21 mouse cellular contexts compared by ENCODE assay signal in genomic region chr19:32530296-32530695, GRCm38 (mm10). TPM values are rescaled to one million over a fixed set of nuclear protein-coding genes. Genes with fewer than 3 reads are reported as not detected.
A peak's percentile ranks its signal among the peaks of the same experiment; 100 is the strongest.
DNase-seq lines count a peak whose midpoint lies in the region; ATAC-seq and TF ChIP-seq lines count a peak whose summit lies in the region.
"Had no signal": no experiment of that assay in that cellular context is flagged by ENCODE, and none has a peak within 500 bp of the region (broad histone marks: within the 10 kb centered on the region; RNA-seq: fewer than 3 reads in every experiment).

No protein-coding gene starts in this region.

- H3K9ac ChIP-seq in embryonic facial prominence, embryonic 12.5 days: no peak overlapping the region
- H3K9ac ChIP-seq: forebrain, postnatal 0 days; hindbrain, embryonic 13.5 days; limb, embryonic 15.5 days; midbrain, embryonic 15.5 days; neural tube, embryonic 12.5 days had no signal

- TF ChIP-seq CTCF in layer of hippocampus, adult 2 months (conservative IDR thresholded peaks at IDR 0.05): no peak

- no peaks in the 10 kb centered on the region for H3K9me3 ChIP-seq in embryonic facial prominence, embryonic 12.5 days
- no peaks in the 10 kb centered on the region for H3K9me3 ChIP-seq in embryonic facial prominence, embryonic 10.5 days
- H3K9me3 ChIP-seq: hindbrain, embryonic 13.5 days; limb, embryonic 15.5 days; midbrain, embryonic 15.5 days; neural tube, embryonic 12.5 days had no signal

- no peaks in the 10 kb centered on the region for H3K36me3 ChIP-seq in embryonic facial prominence, embryonic 12.5 days
- no peaks in the 10 kb centered on the region for H3K36me3 ChIP-seq in embryonic facial prominence, embryonic 10.5 days (replicated peaks)
- H3K36me3 ChIP-seq: hindbrain, embryonic 13.5 days; limb, embryonic 15.5 days; midbrain, embryonic 15.5 days; neural tube, embryonic 12.5 days had no signal

- no peak overlapping the region for H3K4me3 ChIP-seq in embryonic facial prominence, embryonic 12.5 days
- H3K4me3 ChIP-seq in embryonic facial prominence, embryonic 10.5 days: no peak overlapping the region
- H3K4me3 ChIP-seq in layer of hippocampus, adult 2 months: no peak overlapping the region
- H3K4me3 ChIP-seq: hindbrain, embryonic 13.5 days; limb, embryonic 15.5 days; midbrain, embryonic 15.5 days; neural tube, embryonic 12.5 days had no signal

- 0 out of 2 replicates have a peak overlapping the region, but pooled peaks have one; percentile 11 for H3K27ac ChIP-seq in embryonic facial prominence, embryonic 12.5 days
- no peak overlapping the region for H3K27ac ChIP-seq in embryonic facial prominence, embryonic 10.5 days (replicated peaks)
- no peak overlapping the region for H3K27ac ChIP-seq in layer of hippocampus, adult 2 months
- H3K27ac ChIP-seq: hindbrain, embryonic 13.5 days; kidney, postnatal 0 days; limb, embryonic 15.5 days; macrophage; midbrain, embryonic 15.5 days; neural tube, embryonic 12.5 days had no signal

- H3K4me1 ChIP-seq in embryonic facial prominence, embryonic 12.5 days: no peaks in the 10 kb centered on the region
- H3K4me1 ChIP-seq in embryonic facial prominence, embryonic 10.5 days: no peaks in the 10 kb centered on the region
- H3K4me1 ChIP-seq: hindbrain, embryonic 13.5 days; limb, embryonic 15.5 days; midbrain, embryonic 15.5 days; neural tube, embryonic 12.5 days had no signal

- no peak for DNase-seq in embryonic facial prominence, embryonic 10.5 days (ENCODE audit: low spot score)
- DNase-seq in layer of hippocampus, adult 2 months (ENCODE audit: low spot score in 2 of 2): peak; percentile 18 to 21
- DNase-seq in layer of hippocampus, adult 11-12 months (ENCODE audit: low spot score): no peak
- DNase-seq in right cerebral cortex, adult 18-20 months: peak; percentile 71
- DNase-seq in right cerebral cortex, postnatal 4 days: no peak
- DNase-seq in right cerebral cortex, postnatal 36 days (ENCODE audit: low spot score in 2 of 2): peak; percentile 49 to 70
- no peak for DNase-seq in urinary bladder, postnatal 4 days (ENCODE audit: low spot score in 2 of 2)
- DNase-seq: adrenal gland, postnatal 14 days; cerebellum, adult 8-10 months; cerebellum, postnatal 36 days; embryo, embryonic 11 days; forebrain, postnatal 0 days; gastrocnemius, postnatal 25 days; thymus, postnatal 25 days had no signal

- 85% methylated on average over 7 of the region's 7 CpGs for WGBS in embryonic facial prominence, embryonic 12.5 days
- 90% methylated on average over 7 of the region's 7 CpGs for WGBS in embryonic facial prominence, embryonic 10.5 days

- ATAC-seq in embryonic facial prominence, embryonic 12.5 days (ENCODE audit: insufficient number of reproducible peaks, insufficient read depth, low FRiP score, low TSS enrichment): no peak
- ATAC-seq: forebrain, postnatal 0 days; midbrain, embryonic 15.5 days had no signal

- no peaks in the 10 kb centered on the region for H3K27me3 ChIP-seq in embryonic facial prominence, embryonic 12.5 days
- no peaks in the 10 kb centered on the region for H3K27me3 ChIP-seq in embryonic facial prominence, embryonic 10.5 days (replicated peaks; ENCODE audit: low read depth, poor library complexity, severe bottlenecking)
- H3K27me3 ChIP-seq: hindbrain, embryonic 13.5 days; limb, embryonic 15.5 days; midbrain, embryonic 15.5 days; neural tube, embryonic 12.5 days had no signal

- H3K4me2 ChIP-seq in embryonic facial prominence, embryonic 12.5 days (replicated peaks): no peak overlapping the region
- H3K4me2 ChIP-seq: hindbrain, embryonic 13.5 days; limb, embryonic 15.5 days; midbrain, embryonic 15.5 days; neural tube, embryonic 12.5 days had no signal

RNA-seq across cellular contexts. Expression of gene Minpp1, which starts 44.7 kb away (rescaled TPM):
- 75.6 and 78.3 TPM in 2 replicates for polyA plus RNA-seq in embryonic facial prominence, embryonic 12.5 days (2016; fragmentation: Nextera tagmentation; extraction: Ambion mirVana)
- 65.7 and 71.6 TPM in 2 replicates for polyA plus RNA-seq in embryonic facial prominence, embryonic 10.5 days (2016; fragmentation: Nextera tagmentation; extraction: Ambion mirVana)
- 10 to 100 TPM; 58.2 to 64.3 TPM for total RNA-seq in layer of hippocampus, adult 2 months (2021)

Comparison
In these comparisons a context has a peak if more than half of its experiments do, and no peak if none do; other contexts are left out.
1. DNase-seq: peak in layer of hippocampus, adult 2 months (2 of 2), right cerebral cortex, adult 18-20 months (single experiment) and right cerebral cortex, postnatal 36 days (2 of 2); none in embryonic facial prominence, embryonic 10.5 days (single experiment), layer of hippocampus, adult 11-12 months (single experiment), right cerebral cortex, postnatal 4 days (single experiment) and urinary bladder, postnatal 4 days (0 of 2).